Mouse (Mus musculus) ES-E14 (cell line): ENCODE results near the gene Ly6g6c. TPM values are rescaled to one million over a fixed set of nuclear protein-coding genes. Genes with fewer than 3 reads are reported as not detected.

Source experiments
- DNase-seq: peaks from one replicate; pipeline ENCODE4 v3.0.0-alpha.2; 2013; ENCODE audit warnings: low read depth, low spot score
- H3K27ac ChIP-seq: 2 replicates; pipeline ENCODE4 v1.5.1; 2012; ENCODE audit warnings: low read depth, mild to moderate bottlenecking, low read length, moderate library complexity, mixed read lengths; ENCODE audit not compliant: poor library complexity, insufficient read depth, severe bottlenecking
- H3K36me3 ChIP-seq: 2 replicates; pipeline ENCODE4 v1.6.1; 2012; ENCODE audit warnings: mild to moderate bottlenecking, low read length, moderate library complexity, mixed read lengths; ENCODE audit not compliant: control insufficient read depth, poor library complexity, insufficient read depth, severe bottlenecking
- H3K4me1 ChIP-seq, 2 experiments: fragments of 150-350 bp in 1 of 2; sonication (generic) in 1 of 2; 2 replicates each; pipeline ENCODE4 v1.6.1; 2012; ENCODE audit warnings: low read length in 2 of 2, mild to moderate bottlenecking in 1 of 2, mixed read lengths in 1 of 2; ENCODE audit not compliant: control insufficient read depth in 2 of 2, insufficient read depth in 2 of 2, poor library complexity in 1 of 2
- H3K4me3 ChIP-seq, 2 experiments: fragments of 150-350 bp in 1 of 2; sonication (generic) in 1 of 2; 2 replicates each; pipeline ENCODE4 v1.5.1; 2012; ENCODE audit warnings: low read length in 2 of 2, low read depth in 1 of 2, mild to moderate bottlenecking in 1 of 2, mixed read lengths in 1 of 2; ENCODE audit not compliant: insufficient read depth in 1 of 2, poor library complexity in 1 of 2, severe bottlenecking in 1 of 2
- H3K9ac ChIP-seq: 2 replicates; pipeline ENCODE4 v1.6.1; 2012; ENCODE audit warnings: low read depth, mild to moderate bottlenecking, low read length, mixed read lengths; ENCODE audit not compliant: poor library complexity, insufficient read depth, severe bottlenecking
- H3K9me3 ChIP-seq: fragments of 150-350 bp; sonication (generic); 2 replicates; pipeline ENCODE4 v1.6.1; 2012; ENCODE audit warnings: low read depth, mild to moderate bottlenecking, low read length; ENCODE audit not compliant: control insufficient read depth, insufficient read depth
- CHD2 ChIP-seq: IDR thresholded peaks from 2 replicates; pipeline ENCODE4 v1.6.1; 2014; ENCODE audit warnings: mild to moderate bottlenecking, low read depth, low read length, inconsistent platforms
- HCFC1 ChIP-seq: IDR thresholded peaks from 2 replicates; pipeline ENCODE4 v1.6.1; 2012; ENCODE audit warnings: low read length, inconsistent platforms, borderline replicate concordance; ENCODE audit not compliant: insufficient read depth
- MAFK ChIP-seq: IDR thresholded peaks from 2 replicates; pipeline ENCODE4 v1.6.1; 2014; ENCODE audit warnings: mild to moderate bottlenecking, low read depth, low read length, inconsistent platforms; ENCODE audit not compliant: insufficient read depth
- ZC3H11A ChIP-seq: IDR thresholded peaks from 2 replicates; pipeline ENCODE4 v1.6.1; 2012; ENCODE audit warnings: low read depth, mild to moderate bottlenecking, inconsistent platforms, low read length, borderline replicate concordance
- ZNF384 ChIP-seq: IDR thresholded peaks from 2 replicates; pipeline ENCODE4 v1.6.1; 2012; ENCODE audit warnings: low read depth, low read length, inconsistent platforms
- in situ Hi-C, 2 experiments: fragments of 600-800 bp; cut with MboI; formaldehyde crosslinking; loops; one replicate each; pipeline ENCODE4 v1.15.1; 2025; ENCODE audit warnings: low sequenced_read_pairs in 2 of 2, inconsistent platforms in 1 of 2; ENCODE audit not compliant: unreplicated experiment in 2 of 2
- total RNA-seq: library from RNA; depleted of rRNA; stranded (reverse); fragments of 300-350 nt; gene quantifications from 2 replicates; pipeline ENCODE4 v1.2.3, GENCODE M21; 2012

Gene Ly6g6c
- total RNA-seq, 1 experiment = not detected

DNA sequence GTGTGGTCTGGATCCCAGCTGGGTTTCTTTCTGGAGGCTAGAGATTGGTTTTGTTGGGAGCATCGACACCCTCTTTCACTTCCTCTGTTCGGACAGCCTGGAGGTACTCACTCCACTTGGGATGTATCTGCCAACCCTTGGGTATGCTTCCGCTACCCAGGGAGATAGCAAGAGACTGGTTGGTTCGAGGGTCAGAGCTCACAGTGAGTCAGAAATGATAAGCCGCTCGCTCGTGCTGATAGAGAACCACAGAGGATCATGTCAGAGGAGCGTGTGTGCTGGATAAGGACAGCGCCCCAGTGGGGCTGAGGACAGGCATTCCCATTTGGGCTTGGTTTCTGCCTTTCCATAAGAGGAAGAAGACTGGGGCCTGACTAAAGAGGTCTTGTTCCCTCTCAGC, 14.6 kb downstream of the Ly6g6c start:
- Histone ChIP-seq H3K4me3 (no peak overlapping the region), H3K27ac (no peak overlapping the region), H3K36me3 (no peaks in the 10 kb centered on the region), H3K9ac (no peak overlapping the region), H3K4me1 (peaks cover 11 to 15% of the 10 kb centered on the region in 2 experiments), H3K9me3 (no peaks in the 10 kb centered on the region)
- TF ChIP-seq ZNF384 (no peak), ZC3H11A (no peak), CHD2 (no peak), MAFK (no peak), HCFC1 (no peak)
- no peak for DNase-seq
- in situ Hi-C loops = no loop called here

DNA sequence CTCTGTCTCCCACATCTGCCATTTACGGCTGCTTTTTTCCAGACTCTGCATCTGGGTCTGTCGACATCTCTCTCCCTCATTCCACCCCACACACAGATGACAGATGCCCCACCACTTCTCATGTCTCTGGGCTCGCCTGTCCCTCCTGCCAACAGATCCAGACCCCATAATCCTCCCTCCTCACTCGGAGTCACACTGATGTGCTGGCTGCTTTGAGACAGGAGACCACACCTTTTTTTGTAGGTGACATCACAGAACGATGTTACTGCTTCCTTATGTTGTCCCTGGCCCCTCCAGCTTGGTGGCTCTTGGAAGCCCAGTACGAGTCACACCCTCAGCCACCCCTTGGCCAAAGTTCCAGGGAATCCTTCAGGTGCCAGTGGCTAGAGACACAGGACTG, 15.1 kb downstream of the Ly6g6c start:
- Histone ChIP-seq H3K27ac (no peak overlapping the region), H3K36me3 (no peaks in the 10 kb centered on the region), H3K4me1 (peaks cover 11 to 15% of the 10 kb centered on the region in 2 experiments), H3K4me3 (no peak overlapping the region), H3K9ac (no peak overlapping the region), H3K9me3 (no peaks in the 10 kb centered on the region)
- DNase-seq = no peak
- in situ Hi-C loops = no loop called here
- TF ChIP-seq ZC3H11A = no peak
- TF ChIP-seq MAFK = no peak
- TF ChIP-seq CHD2 = no peak
- TF ChIP-seq ZNF384 = no peak
- TF ChIP-seq HCFC1 = no peak

DNA sequence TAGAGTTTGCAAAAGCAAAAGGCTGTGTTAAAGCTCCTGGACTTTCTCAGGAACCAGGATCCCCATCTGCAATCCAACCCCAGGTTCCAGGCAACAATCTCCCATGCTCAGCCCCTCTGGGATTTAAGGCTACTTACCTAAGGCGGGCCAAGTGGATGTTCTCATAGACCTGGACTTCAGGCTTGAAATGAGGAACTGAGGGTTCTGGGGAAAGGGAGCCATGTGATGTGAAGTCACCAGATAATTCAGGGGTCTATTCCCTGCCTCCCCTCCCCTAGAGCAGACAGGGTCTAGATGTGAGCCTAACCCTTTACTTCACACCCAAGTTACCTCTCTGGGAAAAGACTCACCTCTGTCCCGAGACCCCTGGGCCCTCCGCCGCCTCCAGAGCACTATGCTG, 15.5 kb downstream of the Ly6g6c start:
- no peak overlapping the region for H3K27ac ChIP-seq
- in situ Hi-C loops = no loop called here

DNA sequence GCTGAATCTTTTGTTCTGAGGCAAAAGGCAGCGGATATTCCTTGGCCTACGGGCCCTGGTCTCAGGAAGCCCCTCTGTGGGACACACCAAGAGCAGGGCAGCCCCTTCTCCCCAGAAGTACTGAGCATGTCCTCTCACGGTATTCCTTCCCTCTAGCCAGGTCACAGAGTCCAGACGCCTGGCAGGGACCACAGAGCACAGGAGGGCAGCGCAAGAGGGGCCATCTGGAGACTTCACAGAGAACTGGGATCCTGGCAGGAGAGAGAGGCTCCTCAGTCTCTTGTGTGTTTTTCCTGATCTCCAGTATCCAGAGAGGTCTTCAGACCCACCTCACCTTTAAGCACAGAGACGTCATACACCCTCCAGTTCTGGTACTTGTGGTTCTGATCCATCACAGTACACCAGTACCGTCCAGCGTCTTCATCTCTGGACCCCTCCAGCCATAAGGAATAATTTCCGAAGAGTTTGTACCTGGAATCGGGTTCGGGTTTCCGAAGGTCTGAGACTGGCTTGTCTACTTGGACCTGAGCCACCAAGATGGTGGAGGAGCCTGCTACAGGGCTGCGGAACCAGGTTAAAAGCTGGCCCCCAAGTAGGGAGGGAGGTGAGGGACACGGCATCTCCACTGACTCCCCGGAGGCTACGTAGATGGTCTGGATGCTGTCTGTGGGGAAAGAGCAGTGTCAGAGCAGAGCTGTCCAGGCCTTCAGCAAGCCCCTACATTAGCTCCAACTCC, 17.8 kb downstream of the Ly6g6c start:
- H3K9ac ChIP-seq = no peak overlapping the region
- no peak overlapping the region for H3K4me3 ChIP-seq
- TF ChIP-seq ZNF384 (no peak), CHD2 (no peak), ZC3H11A (no peak), HCFC1 (no peak), MAFK (no peak)
- no peak for DNase-seq
- peaks cover 3 to 9% of the 10 kb centered on the region in 2 experiments; a peak in 3 of 4 replicates for H3K4me1 ChIP-seq
- no peaks in the 10 kb centered on the region for H3K36me3 ChIP-seq
- H3K9me3 ChIP-seq = no peaks in the 10 kb centered on the region
- in situ Hi-C loops = no loop called here
- no peak overlapping the region for H3K27ac ChIP-seq

More for the DNA sequence above, 15.5 kb downstream of the Ly6g6c start:
- Histone ChIP-seq H3K4me3 (no peak overlapping the region), H3K36me3 (no peaks in the 10 kb centered on the region), H3K9me3 (no peaks in the 10 kb centered on the region), H3K4me1 (peaks cover 7 to 15% of the 10 kb centered on the region in 2 experiments), H3K9ac (no peak overlapping the region)
- DNase-seq = no peak
- TF ChIP-seq CHD2 = no peak
- TF ChIP-seq MAFK = no peak
- TF ChIP-seq HCFC1 = no peak
- TF ChIP-seq ZNF384 = no peak
- no peak for TF ChIP-seq ZC3H11A
